Mouse (Mus musculus) C2C12 (cell line): ENCODE measurements around the gene Castor1.

Source experiments
- CTCF ChIP-seq: IDR thresholded peaks from one replicate; pipeline ENCODE4 v1.5.1; 2011; ENCODE audit not compliant: control insufficient read depth, insufficient read depth, insufficient read length
- USF1 ChIP-seq: IDR thresholded peaks from one replicate; pipeline ENCODE4 v1.6.1; 2011; ENCODE audit warnings: low read depth, mild to moderate bottlenecking, control low read depth, moderate library complexity

DNA sequence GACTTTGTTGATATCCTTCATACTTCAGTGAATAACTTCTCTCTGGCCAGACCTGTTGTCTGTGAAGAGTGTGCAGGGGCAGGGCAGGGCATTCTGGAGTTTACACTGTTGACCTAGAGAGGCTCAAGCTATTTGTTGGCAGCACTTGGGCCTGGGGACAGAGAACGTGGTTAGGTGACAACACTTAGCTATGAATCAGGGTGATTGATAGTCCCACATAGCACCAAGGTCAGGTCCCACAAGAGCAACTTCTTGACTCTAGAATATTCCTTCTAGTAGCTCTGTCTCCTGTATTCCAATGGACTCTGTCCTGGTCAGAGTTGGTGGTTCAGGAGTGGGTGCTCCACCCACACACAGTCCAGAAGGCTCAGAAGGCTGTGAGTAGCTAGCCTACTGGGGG lies 7.2 kb upstream of the Castor1 start:
- no peak for TF ChIP-seq CTCF
- TF ChIP-seq USF1 = no peak
